Mouse (Mus musculus) heart, adult 2 months (tissue): Measurements from ENCODE around the gene Det1. TPM values are rescaled to one million over a fixed set of nuclear protein-coding genes. Genes with fewer than 3 reads are reported as not detected.
A peak's percentile ranks its signal among the peaks of the same experiment; 100 is the strongest.

ENCODE experiments used
- DNase-seq, 2 experiments: peaks; one replicate each; pipeline ENCODE4 v3.0.0; 2021
- H3K27ac ChIP-seq: fragments of 200-600 bp; 2 replicates; pipeline ENCODE4 v1.8.1; 2022
- H3K27me3 ChIP-seq: fragments of 200-500 bp; 2 replicates; pipeline ENCODE4 v1.6.1; 2012; ENCODE audit warnings: mild to moderate bottlenecking, low read length, inconsistent platforms, mixed read lengths; ENCODE audit not compliant: control insufficient read depth, insufficient read depth
- H3K36me3 ChIP-seq: fragments of 200-500 bp; 2 replicates; pipeline ENCODE4 v1.6.1; 2012; ENCODE audit warnings: low read length, inconsistent platforms; ENCODE audit not compliant: control insufficient read depth, insufficient read depth
- H3K4me1 ChIP-seq: fragments of 200-500 bp; 2 replicates; pipeline ENCODE4 v1.6.1; 2011; ENCODE audit warnings: low read length; ENCODE audit not compliant: control insufficient read depth, insufficient read depth
- H3K4me3 ChIP-seq: fragments of 200-600 bp; 2 replicates; pipeline ENCODE4 v1.8.1; 2022
- H3K79me2 ChIP-seq: fragments of 200-500 bp; replicated peaks from 2 replicates; pipeline ENCODE4 v1.6.1; 2012; ENCODE audit warnings: mild to moderate bottlenecking, inconsistent platforms, low read length, moderate library complexity, mixed read lengths; ENCODE audit not compliant: control insufficient read depth, insufficient read depth
- H3K9ac ChIP-seq: fragments of 200-500 bp; 2 replicates; pipeline ENCODE4 v1.6.1; 2012; ENCODE audit warnings: low read depth, mild to moderate bottlenecking, control low read depth, inconsistent platforms, low read length, mixed read lengths
- CTCF ChIP-seq: fragments of 200-600 bp; IDR thresholded peaks from 2 replicates; pipeline ENCODE4 v1.8.1; 2022; ENCODE audit warnings: antibody characterized with exemption, mild to moderate bottlenecking, moderate library complexity
- EP300 ChIP-seq: fragments of 200-500 bp; IDR thresholded peaks from 2 replicates; pipeline ENCODE4 v1.6.1; 2011; ENCODE audit warnings: low read depth, low read length, control low read depth; ENCODE audit not compliant: insufficient read depth
- POLR2A ChIP-seq: fragments of 200-500 bp; IDR thresholded peaks from 2 replicates; pipeline ENCODE4 v1.6.1; 2011; ENCODE audit warnings: mild to moderate bottlenecking, low read depth, low read length, control low read depth; ENCODE audit not compliant: insufficient read depth
- WGBS: fragments of 180-500 bp; shearing (Covaris S2); methylation state at CpG from one replicate; pipeline ENCODE4 v1.1.7; 2018; 5-methylcytosine and 5-hydroxymethylcytosine counted together
- intact Hi-C: fragments of 180-260 bp; cut with DNase I; formaldehyde crosslinking; loops from one replicate; pipeline ENCODE4 v1.15.1; 2025
- polyA plus RNA-seq: library from polyadenylated mRNA; depleted of rRNA; stranded (reverse); fragments of >200 nt; gene quantifications from 2 replicates; pipeline ENCODE4 v1.2.3, GENCODE M21; 2012
- total RNA-seq, 2 experiments: library from RNA; stranded (reverse); gene quantifications; 2 replicates each; pipeline ENCODE4 v1.2.3; 2021

Det1 gene
- total and polyA plus RNA-seq, 3 experiments: 13.2 to 14.6 (median 13.8) TPM

GRCm38 (mm10) chr7:78863796-78864445, 16.9 kb upstream of the Det1 start:
- 64% methylated on average over 7 of the region's 7 CpGs for WGBS
- no peak for TF ChIP-seq CTCF
- no peak for TF ChIP-seq EP300
- TF ChIP-seq POLR2A: no peak
- no peak overlapping the region for H3K9ac ChIP-seq
- H3K27ac ChIP-seq: no peak overlapping the region
- H3K4me3 ChIP-seq: no peak overlapping the region
- H3K4me1 ChIP-seq: no peaks in the 10 kb centered on the region; the same call in 1 of the 2 replicates
- DNase-seq: no peak
- no peaks in the 10 kb centered on the region for H3K27me3 ChIP-seq
- H3K36me3 ChIP-seq: no peaks in the 10 kb centered on the region
- no peaks in the 10 kb centered on the region for H3K79me2 ChIP-seq
- intact Hi-C loops: no loop called here

GRCm38 (mm10) chr7:78855044-78855655, 8.1 kb upstream of the Det1 start:
- intact Hi-C loops: no loop called here
- H3K4me1 ChIP-seq: no peaks in the 10 kb centered on the region
- 61% methylated on average over 5 of the region's 5 CpGs for WGBS

GRCm38 (mm10) chr7:78854051-78854450, 7.0 kb upstream of the Det1 start:
- DNase-seq: no peak
- 52% methylated on average over 4 of the region's 4 CpGs for WGBS
- intact Hi-C loops: no loop called here

More at GRCm38 (mm10) chr7:78855044-78855655, 8.1 kb upstream of the Det1 start:
- Histone ChIP-seq H3K9ac (no peak overlapping the region), H3K4me3 (no peak overlapping the region), H3K27me3 (no peaks in the 10 kb centered on the region), H3K79me2 (no peaks in the 10 kb centered on the region), H3K27ac (no peak overlapping the region), H3K36me3 (no peaks in the 10 kb centered on the region)
- no peak for DNase-seq
- TF ChIP-seq CTCF (no peak), EP300 (no peak), POLR2A (no peak)

GRCm38 (mm10) chr7:78846066-78846716, 872 bp downstream of the Det1 start:
- WGBS: 40% methylated on average over 12 of the region's 12 CpGs
- no peak for DNase-seq
- Histone ChIP-seq H3K27ac (peak overlapping the region; percentile 94), H3K79me2 (peaks cover 2% of the 10 kb centered on the region; the same call in 1 of the 2 replicates), H3K9ac (peak overlapping the region; percentile 98), H3K36me3 (peaks cover 11% of the 10 kb centered on the region), H3K27me3 (no peaks in the 10 kb centered on the region), H3K4me1 (no peaks in the 10 kb centered on the region), H3K4me3 (peak overlapping the region; percentile 86)
- intact Hi-C loops: loop anchor here (2.0 kb wide), 1 partner anchor 49 kb away; the partner anchor contains the start of gene Aen
- TF ChIP-seq POLR2A: no peak

More at GRCm38 (mm10) chr7:78854051-78854450, 7.0 kb upstream of the Det1 start:
- Histone ChIP-seq H3K79me2 (no peaks in the 10 kb centered on the region), H3K4me1 (no peaks in the 10 kb centered on the region), H3K36me3 (no peaks in the 10 kb centered on the region), H3K9ac (no peak overlapping the region), H3K27ac (no peak overlapping the region), H3K27me3 (no peaks in the 10 kb centered on the region), H3K4me3 (no peak overlapping the region)
- TF ChIP-seq EP300: no peak
- TF ChIP-seq POLR2A: no peak
- no peak for TF ChIP-seq CTCF

GRCm38 (mm10) chr7:78841601-78842000, 5.5 kb downstream of the Det1 start:
- Histone ChIP-seq H3K36me3 (peaks cover 24% of the 10 kb centered on the region), H3K4me3 (no peak overlapping the region), H3K27ac (peak overlapping the region; percentile 88), H3K9ac (no peak overlapping the region), H3K4me1 (no peaks in the 10 kb centered on the region), H3K79me2 (peaks cover 2% of the 10 kb centered on the region; the same call in 1 of the 2 replicates), H3K27me3 (no peaks in the 10 kb centered on the region)
- intact Hi-C loops: no loop called here
- TF ChIP-seq CTCF: no peak
- TF ChIP-seq EP300: no peak
- TF ChIP-seq POLR2A: no peak
- peak in 1 of 2 experiments; percentile 18 for DNase-seq
- 56% methylated on average over 5 of the region's 5 CpGs for WGBS

GRCm38 (mm10) chr7:78837250-78837649, 9.8 kb downstream of the Det1 start:
- H3K79me2 ChIP-seq: no peaks in the 10 kb centered on the region

More at GRCm38 (mm10) chr7:78837250-78837649, 9.8 kb downstream of the Det1 start:
- Histone ChIP-seq H3K4me1 (no peaks in the 10 kb centered on the region), H3K36me3 (peaks cover 19% of the 10 kb centered on the region), H3K9ac (no peak overlapping the region), H3K27ac (no peak overlapping the region), H3K27me3 (no peaks in the 10 kb centered on the region), H3K4me3 (no peak overlapping the region)
- intact Hi-C loops: no loop called here
- 69% methylated on average over 4 of the region's 4 CpGs for WGBS
- DNase-seq: no peak
- TF ChIP-seq POLR2A: no peak
- TF ChIP-seq EP300: no peak
- no peak for TF ChIP-seq CTCF
